Mouse (Mus musculus) stomach, postnatal 0 days (tissue): ENCODE data around the gene Hist1h2ae. TPM values are rescaled to one million over a fixed set of nuclear protein-coding genes. Genes with fewer than 3 reads are reported as not detected.

Source experiments
- ATAC-seq: fragments of 200-750 bp; cut with Nextera tagmentation; 2 replicates; pipeline ENCODE4 v1.8.0; 2017; ENCODE audit not compliant: low FRiP score, low TSS enrichment
- DNase-seq: peaks from one replicate; pipeline ENCODE4 v3.0.0-alpha.2; 2016; ENCODE audit warnings: low spot score
- H3K27ac ChIP-seq: fragments of 300-500 bp; sonication (generic); replicated peaks from 2 replicates; pipeline ENCODE4 v1.5.1; 2014; ENCODE audit warnings: mild to moderate bottlenecking, control low read depth
- H3K27me3 ChIP-seq: fragments of 300-500 bp; sonication (generic); 2 replicates; pipeline ENCODE4 v1.6.1; 2014; ENCODE audit warnings: low read length; ENCODE audit not compliant: control insufficient read depth, insufficient read depth
- H3K36me3 ChIP-seq: fragments of 300-500 bp; sonication (generic); 2 replicates; pipeline ENCODE4 v1.6.1; 2014; ENCODE audit warnings: low read length, mixed read lengths; ENCODE audit not compliant: control insufficient read depth, insufficient read depth
- H3K4me1 ChIP-seq: fragments of 300-500 bp; sonication (generic); replicated peaks from 2 replicates; pipeline ENCODE4 v1.6.1; 2014; ENCODE audit warnings: antibody characterized with exemption; ENCODE audit not compliant: control insufficient read depth, insufficient read depth
- H3K4me2 ChIP-seq: fragments of 300-500 bp; sonication (generic); replicated peaks from 2 replicates; pipeline ENCODE4 v1.6.1; 2014; ENCODE audit warnings: low read depth, mild to moderate bottlenecking, control low read depth, moderate library complexity
- H3K4me3 ChIP-seq: fragments of 300-500 bp; sonication (generic); 2 replicates; pipeline ENCODE4 v1.5.1; 2014; ENCODE audit warnings: low read depth, low read length, control low read depth
- H3K9ac ChIP-seq: fragments of 300-500 bp; sonication (generic); 2 replicates; pipeline ENCODE4 v1.6.1; 2014; ENCODE audit warnings: mild to moderate bottlenecking, low read length, control low read depth, mixed read lengths
- H3K9me3 ChIP-seq: fragments of 300-500 bp; sonication (generic); 2 replicates; pipeline ENCODE4 v1.6.1; 2016; ENCODE audit warnings: low read length; ENCODE audit not compliant: control insufficient read depth
- CTCF ChIP-seq: IDR thresholded peaks from 2 replicates; pipeline ENCODE4 v1.5.1; 2016; ENCODE audit warnings: antibody characterized with exemption, low read depth, mild to moderate bottlenecking, moderate library complexity
- EP300 ChIP-seq: optimal IDR thresholded peaks from 2 replicates; pipeline ENCODE3; 2016; ENCODE audit warnings: antibody characterized with exemption
- whole genome bisulfite sequencing: fragments of 180-500 bp; shearing (Covaris S2); extraction: QIAGEN DNeasy Blood & Tissue Kit; methylation state at CpG from one replicate; pipeline ENCODE4 v1.1.7; 2014; 5-methylcytosine and 5-hydroxymethylcytosine counted together
- polyA plus RNA-seq: library from polyadenylated mRNA; unstranded; fragments of >200 nt; fragmentation: Nextera tagmentation; extraction: Ambion mirVana; gene quantifications from 2 replicates; pipeline ENCODE4 v1.2.1, GENCODE M21; 2015

Gene Hist1h2ae
- polyA plus RNA-seq, 1 experiment from 2014 or later: 29.5 TPM

DNA sequence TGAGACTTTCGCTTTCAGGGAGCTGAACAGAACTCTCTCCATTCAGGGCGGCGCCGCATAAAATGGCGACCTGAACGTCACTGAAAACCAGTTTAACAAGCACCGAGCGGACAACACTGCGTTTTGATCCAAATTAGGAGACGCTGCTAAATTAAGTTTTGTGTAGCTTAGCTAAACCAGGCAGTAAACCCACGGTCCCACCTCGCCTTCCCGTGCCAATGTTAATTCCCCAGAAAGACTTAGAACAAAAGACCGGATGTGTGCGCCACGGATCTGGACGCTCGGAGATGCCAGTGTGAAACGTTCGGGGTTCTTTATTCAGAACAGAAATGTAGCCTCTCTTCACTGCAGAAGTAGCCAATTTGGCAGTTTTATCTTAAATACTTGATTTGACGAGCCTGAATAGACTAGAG lies 14.0 kb upstream of the Hist1h2ae start:
- peak overlapping the region; percentile 76 for H3K9ac ChIP-seq
- no peaks in the 10 kb centered on the region for H3K27me3 ChIP-seq
- no peaks in the 10 kb centered on the region for H3K36me3 ChIP-seq
- ATAC-seq (peak; percentile 43; the same call in 1 of the 2 replicates), DNase-seq (peak; percentile 83)
- 0 out of 2 replicates have a peak, but pooled peaks cover 2% of the 10 kb centered on the region for H3K4me1 ChIP-seq
- TF ChIP-seq EP300 (no peak), CTCF (no peak)
- H3K4me2 ChIP-seq: peak overlapping the region; percentile 80
- H3K4me3 ChIP-seq: peak overlapping the region; percentile 57
- peak overlapping the region; percentile 97 for H3K27ac ChIP-seq
- H3K9me3 ChIP-seq: no peaks in the 10 kb centered on the region
- WGBS: under 1% methylated on average over 21 of the region's 21 CpGs

DNA sequence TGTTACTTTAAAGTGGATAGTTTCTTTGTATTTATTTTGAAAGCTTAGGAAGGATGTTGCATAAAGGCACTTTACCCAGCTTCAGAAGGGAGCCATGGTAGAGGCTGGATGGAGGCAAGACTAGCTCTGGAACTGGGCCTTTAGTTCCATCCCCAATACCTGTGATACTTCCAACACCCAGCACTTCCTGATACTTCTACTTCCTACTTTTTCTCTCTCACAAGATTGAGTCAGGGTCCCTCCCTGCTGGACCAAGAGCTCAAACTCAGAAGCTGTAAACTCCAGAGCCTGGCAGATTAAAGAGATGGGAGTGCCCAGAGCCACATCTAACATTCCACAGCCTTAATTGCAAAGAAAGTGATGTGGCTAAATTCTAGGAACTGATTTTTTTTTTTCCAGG lies 13.3 kb upstream of the Hist1h2ae start:
- ATAC-seq: no peak
- no peak for DNase-seq

DNA sequence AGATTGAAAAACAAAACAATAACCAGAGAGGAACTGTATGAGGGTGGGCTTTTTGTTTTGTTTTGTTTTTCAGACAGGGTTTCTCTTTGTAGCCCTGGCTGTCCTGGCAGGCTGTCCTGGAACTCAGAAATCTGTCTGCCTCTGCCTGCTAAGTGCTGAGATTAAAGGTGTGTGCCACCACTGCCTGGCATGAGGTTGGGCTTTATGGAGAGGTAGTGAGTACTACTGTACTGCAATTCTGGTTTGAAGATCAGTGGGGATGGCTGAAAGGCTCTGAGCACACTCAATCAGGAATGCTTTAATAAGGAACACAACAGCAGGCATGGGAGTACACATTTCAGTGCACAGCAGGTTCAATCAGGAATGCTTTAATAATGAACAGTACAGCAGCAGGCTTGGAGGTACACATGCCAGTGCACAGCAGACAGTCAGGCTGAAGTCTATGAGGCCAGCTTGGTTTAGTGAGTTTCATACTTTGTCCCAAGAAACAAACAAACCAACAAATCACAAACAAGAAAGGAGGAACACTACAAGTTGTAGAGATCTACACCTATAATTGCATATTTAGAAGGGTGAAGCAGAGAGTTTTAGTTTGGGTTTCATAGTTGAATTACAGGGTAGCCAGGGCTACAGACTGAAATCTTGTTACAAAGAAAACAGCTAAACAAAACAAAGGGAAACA lies 12.5 kb upstream of the Hist1h2ae start:
- no peak overlapping the region for H3K9ac ChIP-seq
- DNase-seq: no peak
- 0 out of 2 replicates have a peak, but pooled peaks cover 2% of the 10 kb centered on the region for H3K4me1 ChIP-seq
- no peak for TF ChIP-seq EP300
- TF ChIP-seq CTCF: no peak
- H3K27ac ChIP-seq: peak overlapping the region; percentile 20; the same call in 1 of the 2 replicates
- no peaks in the 10 kb centered on the region for H3K36me3 ChIP-seq
- no peaks in the 10 kb centered on the region for H3K27me3 ChIP-seq
- 0 out of 2 replicates have a peak overlapping the region, but pooled peaks have one; percentile 9 for H3K4me2 ChIP-seq
- no peak overlapping the region for H3K4me3 ChIP-seq
- ATAC-seq: no peak
- no peaks in the 10 kb centered on the region for H3K9me3 ChIP-seq

More for the DNA sequence above, 13.3 kb upstream of the Hist1h2ae start:
- Histone ChIP-seq H3K27me3 (no peaks in the 10 kb centered on the region), H3K9me3 (no peaks in the 10 kb centered on the region), H3K36me3 (no peaks in the 10 kb centered on the region), H3K4me1 (0 out of 2 replicates have a peak, but pooled peaks cover 2% of the 10 kb centered on the region), H3K27ac (peak overlapping the region; percentile 97), H3K4me2 (peak overlapping the region; percentile 80), H3K4me3 (peak overlapping the region; percentile 57), H3K9ac (peak overlapping the region; percentile 76; the same call in 1 of the 2 replicates)
- TF ChIP-seq EP300: no peak
- TF ChIP-seq CTCF: no peak

DNA sequence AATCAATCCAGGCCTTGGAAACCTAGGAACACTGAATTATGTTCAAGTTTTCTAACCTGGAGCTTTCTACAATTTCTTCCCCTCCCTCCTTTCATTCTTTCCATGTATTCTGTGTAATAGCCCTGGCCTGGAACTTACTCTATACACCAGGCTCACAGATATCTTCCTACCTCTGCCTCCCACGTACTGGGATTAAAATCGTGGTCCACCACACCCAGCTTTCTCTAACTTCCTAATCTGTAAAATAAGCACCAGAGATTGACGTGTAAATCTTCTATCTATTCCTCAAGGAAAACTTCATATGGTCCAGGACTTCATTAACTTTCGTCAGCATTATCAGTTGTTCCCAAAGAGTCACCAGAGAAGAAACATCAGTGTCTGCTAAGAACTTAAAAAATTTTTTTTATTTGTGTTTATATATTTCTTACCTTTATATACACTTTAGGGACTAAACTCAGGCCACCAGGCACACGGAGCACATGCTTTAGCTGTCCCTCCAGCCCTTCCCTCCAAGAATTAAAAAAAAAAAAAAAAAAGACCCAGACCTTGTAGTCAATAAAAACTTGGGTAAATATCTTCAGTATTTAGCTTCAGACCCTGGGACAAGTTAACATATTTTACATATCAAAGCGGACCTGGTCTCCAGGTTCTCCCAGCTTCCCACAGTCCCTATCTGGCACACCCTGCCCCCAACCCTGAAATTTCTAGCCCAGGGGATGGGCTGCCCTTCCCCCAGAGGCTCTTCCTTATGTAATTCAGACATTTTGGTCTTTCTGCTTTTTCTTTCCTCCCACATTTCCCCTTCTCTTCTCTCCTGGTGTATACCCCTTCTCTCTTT lies 11.4 kb upstream of the Hist1h2ae start:
- Histone ChIP-seq H3K4me1 (0 out of 2 replicates have a peak, but pooled peaks cover 2% of the 10 kb centered on the region), H3K4me3 (peak overlapping the region; percentile 46), H3K27ac (peak overlapping the region; percentile 65), H3K4me2 (peak overlapping the region; percentile 63), H3K9ac (peak overlapping the region; percentile 66), H3K9me3 (no peaks in the 10 kb centered on the region), H3K36me3 (no peaks in the 10 kb centered on the region), H3K27me3 (no peaks in the 10 kb centered on the region)
- ATAC-seq (no peak), DNase-seq (no peak)
- TF ChIP-seq EP300 (no peak), CTCF (no peak)
- WGBS: 13% methylated on average over 6 of the region's 6 CpGs

DNA sequence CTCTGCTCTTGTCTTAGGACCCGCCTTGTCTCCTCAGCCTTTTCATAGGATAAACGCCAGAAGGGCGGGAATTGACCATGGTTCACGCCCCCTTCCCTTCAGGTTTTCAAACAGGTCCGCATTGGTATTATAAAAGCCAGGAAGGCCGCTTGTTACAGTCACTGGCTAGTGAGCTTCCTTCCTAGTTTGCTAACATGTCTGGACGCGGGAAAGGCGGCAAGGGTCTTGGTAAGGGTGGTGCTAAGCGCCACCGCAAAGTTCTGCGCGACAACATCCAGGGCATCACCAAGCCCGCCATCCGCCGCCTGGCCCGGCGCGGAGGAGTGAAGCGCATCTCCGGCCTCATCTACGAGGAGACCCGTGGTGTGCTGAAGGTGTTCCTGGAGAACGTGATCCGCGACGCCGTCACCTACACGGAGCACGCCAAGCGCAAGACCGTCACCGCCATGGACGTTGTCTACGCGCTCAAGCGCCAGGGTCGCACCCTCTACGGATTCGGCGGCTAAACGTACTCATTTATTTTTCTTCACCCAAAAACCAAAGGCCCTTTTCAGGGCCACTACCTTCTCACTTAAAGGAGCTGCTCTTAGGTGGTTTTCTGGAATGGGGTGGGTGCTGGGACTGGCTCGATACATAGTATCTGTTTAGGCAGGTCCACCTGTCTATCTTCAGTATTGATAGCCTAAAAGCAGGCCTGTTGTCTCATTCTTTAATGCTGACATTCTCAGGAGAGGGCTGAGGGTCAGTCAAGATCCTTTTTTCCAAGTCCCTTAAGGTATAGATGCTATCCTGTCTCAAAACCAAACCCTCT lies 10.6 kb upstream of the Hist1h2ae start, which contains the start of gene Hist1h4d:
TSS of gene Hist1h4d (plus strand) at position 191 of the 811 bp plus-strand sequence.
- H3K4me1 ChIP-seq: 0 out of 2 replicates have a peak, but pooled peaks cover 2% of the 10 kb centered on the region
- ATAC-seq: peak; percentile 88
- H3K4me2 ChIP-seq: peak within 1 kb of the TSS; percentile 63
- H3K9me3 ChIP-seq: no peaks in the 10 kb centered on the region
- DNase-seq: peak; percentile 93
- H3K27ac ChIP-seq: peak within 1 kb of the TSS; percentile 65
- H3K9ac ChIP-seq: peak within 1 kb of the TSS; percentile 66
- TF ChIP-seq CTCF (no peak), EP300 (peak; percentile 91)
- WGBS: under 1% methylated on average over 43 of the region's 43 CpGs
- no peaks in the 10 kb centered on the region for H3K27me3 ChIP-seq
- H3K4me3 ChIP-seq: peak within 1 kb of the TSS; percentile 46
- H3K36me3 ChIP-seq: no peaks in the 10 kb centered on the region
